Mouse (Mus musculus) embryonic facial prominence, embryonic 10.5 days (tissue): ENCODE results near the gene Prpf38a. TPM values are rescaled to one million over a fixed set of nuclear protein-coding genes. Genes with fewer than 3 reads are reported as not detected.

Experiments used
- DNase-seq: peaks from one replicate; pipeline ENCODE4 v3.0.0-alpha.2; 2017; ENCODE audit warnings: low spot score
- H3K27ac ChIP-seq: fragments of 300-500 bp; sonication (generic); replicated peaks from 2 replicates; pipeline ENCODE4 v1.5.1; 2016; ENCODE audit warnings: mild to moderate bottlenecking
- H3K27me3 ChIP-seq: fragments of 300-500 bp; sonication (generic); replicated peaks from 2 replicates; pipeline ENCODE4 v1.6.1; 2016; ENCODE audit warnings: low read depth, mild to moderate bottlenecking; ENCODE audit not compliant: poor library complexity, severe bottlenecking
- H3K36me3 ChIP-seq: fragments of 300-500 bp; sonication (generic); replicated peaks from 2 replicates; pipeline ENCODE4 v1.6.1; 2016; ENCODE audit warnings: mild to moderate bottlenecking, moderate library complexity
- H3K4me1 ChIP-seq: fragments of 300-500 bp; sonication (generic); 2 replicates; pipeline ENCODE4 v1.6.1; 2016
- H3K4me3 ChIP-seq: fragments of 300-500 bp; sonication (generic); 2 replicates; pipeline ENCODE4 v1.5.1; 2016; ENCODE audit warnings: mild to moderate bottlenecking, moderate library complexity
- H3K9me3 ChIP-seq: fragments of 300-500 bp; sonication (generic); 2 replicates; pipeline ENCODE4 v1.6.1; 2016; ENCODE audit warnings: mild to moderate bottlenecking
- WGBS: fragments of 180-500 bp; shearing (Covaris S2); methylation state at CpG from one replicate; pipeline ENCODE4 v1.1.7; 2016; 5-methylcytosine and 5-hydroxymethylcytosine counted together
- polyA plus RNA-seq: library from polyadenylated mRNA; unstranded; fragments of >200 nt; fragmentation: Nextera tagmentation; extraction: Ambion mirVana; gene quantifications from 2 replicates; pipeline ENCODE4 v1.2.1, GENCODE M21; 2016

Gene Prpf38a
- 117 and 122 TPM in 2 replicates for polyA plus RNA-seq

DNA sequence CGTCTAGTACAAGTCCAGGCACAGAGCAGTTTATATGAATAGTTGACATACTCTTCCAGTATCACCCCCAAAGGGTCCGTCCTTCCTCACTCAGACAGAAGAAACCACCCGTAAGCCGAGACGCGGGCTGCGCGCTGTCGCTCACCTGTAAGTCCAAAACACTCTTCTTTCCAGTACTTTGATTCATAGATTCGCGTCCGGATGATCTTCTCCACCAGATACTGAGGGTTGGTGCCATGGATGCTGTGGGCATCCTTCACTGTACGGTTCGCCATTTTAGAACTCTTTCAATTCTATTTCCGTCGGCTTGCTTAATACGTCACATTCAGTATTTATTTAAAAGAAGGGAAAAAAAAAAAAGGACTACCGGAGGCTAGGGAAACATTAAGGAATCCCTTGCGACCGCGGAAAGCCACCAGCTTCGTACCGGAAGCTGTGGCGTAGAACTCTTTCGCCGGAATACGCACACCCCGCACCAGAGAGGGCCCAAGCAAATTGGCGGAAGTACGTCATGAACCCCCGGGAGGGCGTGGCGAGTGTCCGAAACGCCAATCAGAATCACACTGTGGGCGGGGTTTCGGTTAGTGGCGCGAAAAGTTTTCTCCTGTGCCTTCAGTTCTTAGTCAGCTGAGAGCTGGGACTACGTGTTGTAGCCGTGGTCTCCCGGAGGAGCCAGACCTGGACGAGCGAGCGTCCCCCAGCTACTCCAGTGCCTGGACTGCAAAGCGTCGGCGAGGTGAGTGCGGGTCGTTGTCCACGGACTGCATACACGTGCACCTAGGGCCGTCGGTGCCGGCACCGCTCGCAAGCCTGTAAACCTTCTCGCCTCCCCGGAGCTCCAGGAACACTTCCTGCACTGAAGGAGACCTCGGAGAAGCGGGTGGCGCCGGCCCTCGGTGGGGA is at the start of gene Prpf38a, which contains the start of gene Orc1:
Prpf38a (minus strand) TSS at position 497 of the 903 bp plus-strand sequence.
Orc1 (plus strand) TSS at position 584 of the 903 bp plus-strand sequence.
- Histone ChIP-seq H3K4me1 (peaks cover 31% of the 10 kb centered on the region), H3K36me3 (peaks cover 57% of the 10 kb centered on the region), H3K27me3 (no peaks in the 10 kb centered on the region), H3K9me3 (0 out of 2 replicates have a peak, but pooled peaks cover 3% of the 10 kb centered on the region), H3K4me3 (peak within 1 kb of the TSS; percentile 88), H3K27ac (peak within 1 kb of the TSS; percentile 90)
- DNase-seq = peak; percentile 98
- WGBS = under 1% methylated on average over 64 of the region's 64 CpGs

DNA sequence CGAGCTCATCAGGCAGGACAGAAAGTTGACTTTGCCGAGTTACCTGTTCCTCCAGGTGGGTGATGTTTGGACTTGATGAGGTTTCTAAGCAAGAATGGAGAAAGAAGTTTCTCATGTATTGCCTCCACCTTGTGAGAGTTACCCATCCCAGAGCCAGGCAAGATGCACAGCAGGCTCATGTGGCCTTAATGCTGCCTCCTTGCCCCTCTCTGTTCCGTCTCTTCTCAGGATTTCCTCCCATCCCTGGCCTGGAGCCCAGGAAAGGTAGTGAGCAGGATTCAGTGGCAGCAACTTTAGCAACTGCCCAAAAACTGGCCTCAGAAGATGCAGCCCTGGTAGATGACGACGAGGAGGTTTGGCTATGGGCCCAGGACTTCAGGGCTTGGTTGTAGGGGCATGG is 47.9 kb upstream of the Prpf38a start:
- peaks cover 90% of the 10 kb centered on the region for H3K36me3 ChIP-seq
- no peaks in the 10 kb centered on the region for H3K4me1 ChIP-seq
- no peak for DNase-seq
- H3K27me3 ChIP-seq = no peaks in the 10 kb centered on the region
- WGBS = 87% methylated on average over 5 of the region's 5 CpGs
- H3K27ac ChIP-seq = no peak overlapping the region
- no peaks in the 10 kb centered on the region for H3K9me3 ChIP-seq
- H3K4me3 ChIP-seq = no peak overlapping the region

DNA sequence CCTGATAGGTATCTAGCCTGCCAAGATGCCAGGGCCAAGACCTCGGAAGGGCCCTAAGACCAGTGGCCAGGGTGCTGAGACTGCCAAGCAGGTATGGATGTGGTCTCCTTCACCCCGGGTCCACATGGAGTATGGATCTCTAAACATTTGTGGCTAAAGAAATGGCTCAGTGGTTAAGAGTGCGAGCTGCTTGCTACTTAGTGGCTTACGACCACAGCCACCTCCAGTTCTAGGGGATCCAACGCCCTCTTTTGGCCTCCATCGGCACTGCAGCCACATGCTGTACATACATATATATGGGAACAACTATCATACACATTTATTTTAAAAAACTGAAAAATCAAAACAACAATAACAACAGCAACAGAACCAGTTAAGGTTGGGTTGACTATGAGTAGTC is 42.4 kb upstream of the Prpf38a start:
- H3K36me3 ChIP-seq = peaks cover 42% of the 10 kb centered on the region
- peaks cover 21% of the 10 kb centered on the region for H3K4me1 ChIP-seq
- no peak overlapping the region for H3K4me3 ChIP-seq
- DNase-seq = no peak
- no peak overlapping the region for H3K27ac ChIP-seq
- WGBS = 93% methylated on average over 6 of the region's 6 CpGs
- no peaks in the 10 kb centered on the region for H3K27me3 ChIP-seq
- no peaks in the 10 kb centered on the region for H3K9me3 ChIP-seq

DNA sequence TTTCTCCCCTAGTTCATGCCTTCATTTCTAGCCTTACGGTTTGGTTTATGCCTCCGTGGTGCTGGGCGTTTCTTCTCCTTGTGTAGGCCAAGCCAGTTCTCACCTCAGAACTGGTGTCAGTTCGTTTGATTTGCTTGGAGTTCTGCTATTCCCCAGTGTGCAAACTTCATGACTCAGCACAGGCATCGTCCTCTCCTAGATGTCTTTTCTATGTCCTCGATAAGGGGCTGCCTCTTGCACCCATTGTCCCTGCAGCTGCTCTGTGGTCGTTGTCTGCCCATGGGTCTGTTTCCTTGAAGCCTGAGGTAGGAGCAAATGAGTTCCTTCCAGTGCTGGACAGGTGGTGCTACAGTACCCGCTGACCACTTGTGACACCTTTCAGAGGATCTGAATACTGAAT is 41.4 kb upstream of the Prpf38a start:
- Histone ChIP-seq H3K27ac (peak overlapping the region; percentile 96), H3K4me3 (peak overlapping the region; percentile 87), H3K9me3 (no peaks in the 10 kb centered on the region), H3K36me3 (peaks cover 39% of the 10 kb centered on the region), H3K4me1 (peaks cover 21% of the 10 kb centered on the region), H3K27me3 (no peaks in the 10 kb centered on the region)
- WGBS = 26% methylated on average over 8 of the region's 8 CpGs
- DNase-seq = no peak

DNA sequence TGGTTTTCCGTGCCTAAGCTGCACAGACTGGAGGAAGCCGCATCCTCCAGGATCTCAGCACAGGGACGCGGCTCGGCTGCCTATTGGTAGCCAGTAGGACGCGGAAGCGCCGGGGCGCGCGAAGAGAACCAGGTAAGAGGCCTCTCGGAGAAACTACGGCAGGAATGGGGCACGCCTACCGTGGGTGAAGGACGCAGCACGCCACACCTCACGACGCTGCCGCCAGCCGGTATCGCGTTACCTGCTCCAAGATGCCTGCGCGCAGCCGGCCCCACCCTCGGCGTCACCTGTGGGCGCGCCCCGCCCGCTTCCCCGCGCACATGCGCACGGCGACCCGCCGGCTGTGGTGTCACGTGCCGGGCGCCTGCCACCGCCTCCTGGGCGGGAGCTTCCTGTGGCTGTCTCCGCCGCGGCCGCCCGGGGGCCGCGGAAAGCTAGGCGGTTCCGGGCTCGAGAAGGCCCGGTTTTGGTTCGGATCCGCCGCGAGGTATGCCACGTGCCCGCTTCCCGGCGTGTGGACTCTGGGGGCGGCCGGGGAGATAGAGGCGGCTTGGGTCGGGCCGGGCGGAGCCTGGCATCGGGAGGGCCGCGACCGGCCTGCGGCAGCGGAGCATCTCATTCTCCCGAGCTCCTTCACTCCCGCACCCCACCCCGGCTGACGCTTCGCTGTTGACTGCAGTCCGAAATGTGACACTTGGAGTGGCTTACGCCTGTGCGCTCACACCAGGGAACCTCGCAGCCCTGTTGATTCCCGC is 40.6 kb upstream of the Prpf38a start, which contains the start of gene Cc2d1b:
Cc2d1b (plus strand) TSS at position 354 of the 755 bp plus-strand sequence.
- Histone ChIP-seq H3K27ac (peak within 1 kb of the TSS; percentile 96), H3K36me3 (peaks cover 38% of the 10 kb centered on the region), H3K4me3 (peak within 1 kb of the TSS; percentile 87), H3K27me3 (no peaks in the 10 kb centered on the region), H3K4me1 (peaks cover 21% of the 10 kb centered on the region), H3K9me3 (no peaks in the 10 kb centered on the region)
- peak; percentile 96 for DNase-seq
- under 1% methylated on average over 86 of the region's 86 CpGs for WGBS

DNA sequence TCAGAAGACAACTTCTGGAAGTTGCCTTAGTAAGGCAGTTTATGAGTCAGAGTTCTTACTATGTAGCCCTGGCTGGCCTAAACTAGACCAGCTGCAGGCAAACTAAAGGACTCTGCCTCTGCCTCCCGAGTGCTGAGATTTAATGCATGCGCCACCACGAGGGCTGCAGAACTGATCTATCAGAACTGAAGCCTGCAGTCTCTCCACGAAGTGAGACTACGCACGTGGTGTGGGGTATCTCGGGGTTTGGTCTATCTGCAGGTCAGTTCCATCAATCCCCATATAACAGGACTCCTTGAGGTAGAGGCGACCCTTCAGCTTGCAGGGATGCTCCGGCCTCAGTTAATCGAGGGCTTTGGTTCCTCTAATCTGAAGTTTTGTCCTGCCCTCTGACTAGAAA is 40.0 kb upstream of the Prpf38a start:
- 2% methylated on average over 10 of the region's 10 CpGs for WGBS

DNA sequence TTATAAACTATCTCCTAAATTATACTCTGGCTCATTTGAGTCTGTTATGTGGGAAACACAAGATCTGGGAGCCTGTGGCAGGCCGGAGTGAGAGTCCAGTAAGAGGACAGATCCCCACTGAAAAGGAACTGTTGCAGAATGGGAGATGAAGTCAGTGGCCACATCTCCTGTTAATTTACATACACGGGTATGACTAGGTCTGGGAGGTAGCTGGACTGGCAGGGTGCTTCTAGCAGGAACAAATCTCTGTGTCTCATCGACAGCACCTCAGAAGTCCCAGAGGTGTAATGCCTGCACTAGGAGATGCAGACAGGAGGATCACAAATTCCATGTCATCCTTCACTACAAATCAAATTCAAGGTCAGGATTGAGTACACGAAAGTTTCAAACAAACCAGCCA is 39.5 kb upstream of the Prpf38a start:
- 68% methylated on average over 4 of the region's 4 CpGs for WGBS
- Histone ChIP-seq H3K27me3 (no peaks in the 10 kb centered on the region), H3K36me3 (peaks cover 38% of the 10 kb centered on the region), H3K4me1 (peaks cover 21% of the 10 kb centered on the region), H3K9me3 (no peaks in the 10 kb centered on the region), H3K27ac (no peak overlapping the region; the same call in 1 of the 2 replicates), H3K4me3 (peak overlapping the region; percentile 87)
- DNase-seq = no peak

More for the DNA sequence above, 40.0 kb upstream of the Prpf38a start:
- Histone ChIP-seq H3K9me3 (no peaks in the 10 kb centered on the region), H3K36me3 (peaks cover 38% of the 10 kb centered on the region), H3K27me3 (no peaks in the 10 kb centered on the region), H3K4me1 (peaks cover 21% of the 10 kb centered on the region), H3K27ac (peak overlapping the region; percentile 96), H3K4me3 (peak overlapping the region; percentile 87)
- DNase-seq = peak; percentile 50

DNA sequence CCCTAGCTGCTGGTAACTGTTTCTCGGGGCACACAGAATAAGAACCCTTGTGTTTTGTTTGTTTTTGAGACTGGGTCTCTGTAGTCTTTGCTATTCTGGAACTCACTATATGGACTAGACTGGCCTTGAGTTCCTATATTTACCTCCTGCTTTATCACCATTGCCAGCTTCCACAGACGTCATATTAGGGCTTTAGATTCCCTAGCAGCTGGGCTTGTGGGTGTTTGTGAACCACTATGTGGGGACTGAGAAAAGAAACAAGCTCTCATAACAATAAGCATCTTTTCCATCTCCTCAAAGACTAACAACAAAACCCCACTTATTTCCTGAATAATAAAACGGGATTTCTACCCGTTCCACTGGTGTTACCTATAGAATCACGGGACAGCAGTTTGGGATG is 31.8 kb upstream of the Prpf38a start:
- no peak overlapping the region for H3K27ac ChIP-seq
- no peaks in the 10 kb centered on the region for H3K27me3 ChIP-seq
- no peaks in the 10 kb centered on the region for H3K9me3 ChIP-seq
- no peak overlapping the region for H3K4me3 ChIP-seq
- peaks cover 85% of the 10 kb centered on the region for H3K36me3 ChIP-seq
- 89% methylated on average over 5 of the region's 5 CpGs for WGBS
- no peaks in the 10 kb centered on the region for H3K4me1 ChIP-seq
- DNase-seq = no peak

DNA sequence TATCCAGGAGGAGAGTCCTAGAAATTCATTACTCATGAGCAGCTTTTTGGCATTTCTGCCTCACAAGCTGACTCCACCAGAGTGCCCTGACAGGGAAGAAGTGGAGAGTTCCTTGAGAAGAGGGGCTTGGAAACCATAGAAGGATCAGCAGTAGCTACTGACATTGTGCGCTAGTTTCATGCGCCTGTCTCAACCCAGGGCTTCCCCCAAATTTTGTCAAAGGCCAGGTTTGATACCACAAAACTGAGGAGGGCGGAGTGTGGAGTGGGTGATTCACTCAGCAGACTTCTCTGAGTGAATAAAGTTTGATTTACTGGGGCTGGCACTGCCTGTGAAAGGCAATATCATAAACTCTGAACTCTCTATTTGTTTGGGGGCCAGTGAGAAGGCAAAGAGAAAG is 29.5 kb upstream of the Prpf38a start:
- DNase-seq = no peak
- Histone ChIP-seq H3K27me3 (no peaks in the 10 kb centered on the region), H3K36me3 (peaks cover 90% of the 10 kb centered on the region), H3K27ac (no peak overlapping the region), H3K4me1 (no peaks in the 10 kb centered on the region), H3K9me3 (no peaks in the 10 kb centered on the region), H3K4me3 (no peak overlapping the region)
- WGBS = 88% methylated on average over 3 of the region's 3 CpGs

DNA sequence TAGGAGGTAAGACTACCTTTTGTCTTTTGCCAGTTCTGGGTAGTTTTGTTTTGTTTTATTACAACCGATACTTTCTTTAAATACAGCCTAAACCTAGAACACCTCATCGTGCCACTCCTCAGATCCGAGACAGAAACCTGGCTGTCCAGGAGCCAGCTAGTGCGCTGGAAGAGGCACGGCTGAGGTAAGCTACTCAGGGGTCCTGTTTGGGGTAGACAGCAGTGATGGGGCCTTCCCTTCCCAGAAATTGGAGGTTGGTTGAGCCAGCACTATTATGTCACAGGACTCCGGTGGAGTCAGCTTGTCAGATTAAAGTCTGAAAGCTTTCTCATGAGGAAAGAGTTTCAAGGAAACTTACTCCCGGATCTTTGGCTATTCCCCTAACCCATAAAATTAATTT is 22.7 kb upstream of the Prpf38a start:
- Histone ChIP-seq H3K4me1 (no peaks in the 10 kb centered on the region), H3K27me3 (no peaks in the 10 kb centered on the region), H3K36me3 (peaks cover 97% of the 10 kb centered on the region), H3K4me3 (no peak overlapping the region), H3K9me3 (peaks cover 2% of the 10 kb centered on the region; the same call in 1 of the 2 replicates), H3K27ac (no peak overlapping the region)
- 96% methylated on average over 7 of the region's 7 CpGs for WGBS
- no peak for DNase-seq

DNA sequence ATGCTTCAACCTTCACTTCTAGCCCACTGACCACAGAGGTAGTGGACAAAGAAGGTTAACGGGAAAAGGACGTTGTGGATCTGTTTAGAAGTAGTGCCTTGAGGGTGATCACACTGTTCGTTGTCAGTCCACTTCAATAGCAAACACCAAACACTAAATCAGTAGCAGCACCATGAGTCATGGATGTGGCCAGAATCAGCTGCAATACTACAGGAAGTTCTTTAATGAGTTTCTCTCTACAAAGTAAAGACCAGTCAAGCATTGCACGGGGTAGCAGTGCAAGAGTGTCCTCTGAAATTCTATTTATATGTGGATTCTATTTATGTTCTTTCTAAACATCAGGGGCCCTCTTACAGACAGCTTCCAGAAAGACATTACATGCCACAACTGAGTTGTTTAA is 19.2 kb upstream of the Prpf38a start:
- Histone ChIP-seq H3K4me3 (no peak overlapping the region), H3K4me1 (no peaks in the 10 kb centered on the region), H3K27ac (no peak overlapping the region), H3K27me3 (no peaks in the 10 kb centered on the region), H3K36me3 (peaks cover 97% of the 10 kb centered on the region), H3K9me3 (peaks cover 2% of the 10 kb centered on the region; the same call in 1 of the 2 replicates)
- no peak for DNase-seq
- WGBS = 90% methylated on average over 4 of the region's 4 CpGs

DNA sequence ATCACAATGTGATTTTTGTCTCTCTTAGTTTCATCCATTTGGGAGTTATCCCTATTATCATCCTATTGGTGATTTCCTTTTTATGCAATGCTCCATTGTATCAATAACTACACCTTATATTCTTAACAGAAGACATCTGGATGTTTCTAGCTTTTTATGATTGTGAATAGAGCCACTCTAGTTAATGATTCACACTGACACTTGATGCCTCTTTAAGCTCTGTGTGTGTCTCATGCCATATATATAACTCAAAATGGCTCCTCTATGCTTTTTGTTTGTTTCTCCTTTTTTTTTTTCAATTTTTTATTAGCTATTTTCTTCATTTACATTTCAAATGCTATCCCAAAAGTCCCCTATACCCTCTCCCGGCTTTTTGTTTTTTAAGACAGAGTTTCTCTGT is 16.6 kb upstream of the Prpf38a start:
- WGBS = 84% methylated on average over 1 of the region's 1 CpGs
- Histone ChIP-seq H3K36me3 (peaks cover 94% of the 10 kb centered on the region), H3K4me3 (no peak overlapping the region), H3K27ac (no peak overlapping the region), H3K4me1 (no peaks in the 10 kb centered on the region), H3K27me3 (no peaks in the 10 kb centered on the region), H3K9me3 (no peaks in the 10 kb centered on the region)
- no peak for DNase-seq
